Mouse (Mus musculus): ENCODE measurements around the gene Tbc1d24. TPM values are rescaled to one million over a fixed set of nuclear protein-coding genes. Genes with fewer than 3 reads are reported as not detected.

Gene Tbc1d24
- polyA plus RNA-seq, 1 experiment from 2014 or later = 5.5 TPM

GRCm38 (mm10) chr17:24197032-24197824 is 8.1 kb downstream of the Tbc1d24 start:
- Histone ChIP-seq H3K9me3 (ENCODE audit: control insufficient read depth, low read length) (no peaks in the 10 kb centered on the region), H3K4me3 (ENCODE audit: low read length) (no peak overlapping the region), H3K27ac (ENCODE audit: low read length) (no peak overlapping the region), H3K27me3 (replicated peaks; ENCODE audit: control insufficient read depth, insufficient read depth, low read length) (no peaks in the 10 kb centered on the region), H3K4me1 (ENCODE audit: control insufficient read depth, insufficient read depth, low read length) (peaks cover 16% of the 10 kb centered on the region), H3K4me2 (ENCODE audit: low read depth, low read length) (no peak overlapping the region), H3K36me3 (ENCODE audit: control insufficient read depth, insufficient read depth, low read length) (no peaks in the 10 kb centered on the region; the same call in 1 of the 2 replicates), H3K9ac (ENCODE audit: low read depth, low read length) (no peak overlapping the region)
- 57% methylated on average over 15 of the region's 15 CpGs for WGBS
- no peak for ATAC-seq

DNA sequence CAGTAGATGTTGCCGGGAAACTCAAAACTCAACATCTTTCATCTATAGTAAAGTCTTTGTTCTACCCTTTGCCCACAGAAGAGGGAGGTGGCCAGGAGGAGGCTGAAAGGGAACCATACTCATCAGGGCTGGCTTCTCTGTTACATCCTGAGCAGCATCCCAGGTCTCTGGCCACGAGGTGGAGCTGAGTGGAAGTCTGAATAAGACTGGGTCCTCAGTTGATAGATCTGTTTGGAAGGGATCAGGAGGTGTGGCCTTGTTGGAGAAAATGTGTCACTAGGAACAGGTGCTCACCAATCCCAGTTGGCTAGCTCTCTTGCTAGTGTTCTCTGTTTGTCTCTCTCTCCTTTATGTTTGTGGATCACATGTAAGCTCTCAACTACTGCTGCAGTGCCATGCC is 10.0 kb downstream of the Tbc1d24 start:
- Histone ChIP-seq H3K9me3 (ENCODE audit: control insufficient read depth, low read length) (no peaks in the 10 kb centered on the region), H3K4me2 (ENCODE audit: low read depth, low read length) (no peak overlapping the region), H3K36me3 (ENCODE audit: control insufficient read depth, insufficient read depth, low read length) (no peaks in the 10 kb centered on the region; the same call in 1 of the 2 replicates), H3K27ac (ENCODE audit: low read length) (no peak overlapping the region), H3K4me1 (ENCODE audit: control insufficient read depth, insufficient read depth, low read length) (peaks cover 5% of the 10 kb centered on the region), H3K9ac (ENCODE audit: low read depth, low read length) (no peak overlapping the region), H3K27me3 (replicated peaks; ENCODE audit: control insufficient read depth, insufficient read depth, low read length) (no peaks in the 10 kb centered on the region), H3K4me3 (ENCODE audit: low read length) (no peak overlapping the region)
- 61% methylated on average over 2 of the region's 2 CpGs for WGBS
- no peak for ATAC-seq

GRCm38 (mm10) chr17:24193769-24194168 is 11.6 kb downstream of the Tbc1d24 start:
- Histone ChIP-seq H3K27me3 (replicated peaks; ENCODE audit: control insufficient read depth, insufficient read depth, low read length) (no peaks in the 10 kb centered on the region), H3K9ac (ENCODE audit: low read depth, low read length) (no peak overlapping the region), H3K9me3 (ENCODE audit: control insufficient read depth, low read length) (no peaks in the 10 kb centered on the region), H3K27ac (ENCODE audit: low read length) (no peak overlapping the region), H3K36me3 (ENCODE audit: control insufficient read depth, insufficient read depth, low read length) (no peaks in the 10 kb centered on the region; the same call in 1 of the 2 replicates), H3K4me1 (ENCODE audit: control insufficient read depth, insufficient read depth, low read length) (no peaks in the 10 kb centered on the region; the same call in 1 of the 2 replicates), H3K4me2 (ENCODE audit: low read depth, low read length) (no peak overlapping the region), H3K4me3 (ENCODE audit: low read length) (no peak overlapping the region)
- 79% methylated on average over 5 of the region's 5 CpGs for WGBS
- no peak for ATAC-seq

GRCm38 (mm10) chr17:24193268-24193667 is 12.1 kb downstream of the Tbc1d24 start:
- Histone ChIP-seq H3K27me3 (replicated peaks; ENCODE audit: control insufficient read depth, insufficient read depth, low read length) (no peaks in the 10 kb centered on the region), H3K9me3 (ENCODE audit: control insufficient read depth, low read length) (no peaks in the 10 kb centered on the region), H3K36me3 (ENCODE audit: control insufficient read depth, insufficient read depth, low read length) (no peaks in the 10 kb centered on the region; the same call in 1 of the 2 replicates), H3K4me1 (ENCODE audit: control insufficient read depth, insufficient read depth, low read length) (no peaks in the 10 kb centered on the region; the same call in 1 of the 2 replicates), H3K27ac (ENCODE audit: low read length) (no peak overlapping the region), H3K4me2 (ENCODE audit: low read depth, low read length) (no peak overlapping the region), H3K4me3 (ENCODE audit: low read length) (no peak overlapping the region), H3K9ac (ENCODE audit: low read depth, low read length) (no peak overlapping the region)
- ATAC-seq = no peak
- 88% methylated on average over 8 of the region's 8 CpGs for WGBS

- H3K27ac ChIP-seq (ENCODE audit: low read length) = no peak overlapping the region
- H3K4me2 ChIP-seq (ENCODE audit: low read depth, low read length) = no peak overlapping the region
- no peak overlapping the region for H3K9ac ChIP-seq (ENCODE audit: low read depth, low read length)
- no peaks in the 10 kb centered on the region for H3K27me3 ChIP-seq (replicated peaks; ENCODE audit: control insufficient read depth, insufficient read depth, low read length)
- no peaks in the 10 kb centered on the region; the same call in 1 of the 2 replicates for H3K36me3 ChIP-seq (ENCODE audit: control insufficient read depth, insufficient read depth, low read length)
- ATAC-seq = no peak
- no peak overlapping the region for H3K4me3 ChIP-seq (ENCODE audit: low read length)
- H3K4me1 ChIP-seq (ENCODE audit: control insufficient read depth, insufficient read depth, low read length) = no peaks in the 10 kb centered on the region; the same call in 1 of the 2 replicates
- no peaks in the 10 kb centered on the region for H3K9me3 ChIP-seq (ENCODE audit: control insufficient read depth, low read length)
- WGBS = 77% methylated on average over 8 of the region's 8 CpGs
Observed at GRCm38 (mm10) chr17:24192848-24193247, 12.5 kb downstream of the Tbc1d24 start.

GRCm38 (mm10) chr17:24191481-24191880 is 13.9 kb downstream of the Tbc1d24 start:
- WGBS = 76% methylated on average over 4 of the region's 4 CpGs
- Histone ChIP-seq H3K27me3 (replicated peaks; ENCODE audit: control insufficient read depth, insufficient read depth, low read length) (no peaks in the 10 kb centered on the region), H3K4me3 (ENCODE audit: low read length) (no peak overlapping the region), H3K27ac (ENCODE audit: low read length) (no peak overlapping the region), H3K9me3 (ENCODE audit: control insufficient read depth, low read length) (no peaks in the 10 kb centered on the region), H3K9ac (ENCODE audit: low read depth, low read length) (no peak overlapping the region), H3K36me3 (ENCODE audit: control insufficient read depth, insufficient read depth, low read length) (no peaks in the 10 kb centered on the region), H3K4me2 (ENCODE audit: low read depth, low read length) (no peak overlapping the region), H3K4me1 (ENCODE audit: control insufficient read depth, insufficient read depth, low read length) (no peaks in the 10 kb centered on the region)
- ATAC-seq = no peak

GRCm38 (mm10) chr17:24190934-24191333 is 14.4 kb downstream of the Tbc1d24 start:
- Histone ChIP-seq H3K9ac (ENCODE audit: low read depth, low read length) (no peak overlapping the region), H3K4me3 (ENCODE audit: low read length) (no peak overlapping the region), H3K4me1 (ENCODE audit: control insufficient read depth, insufficient read depth, low read length) (no peaks in the 10 kb centered on the region), H3K27me3 (replicated peaks; ENCODE audit: control insufficient read depth, insufficient read depth, low read length) (no peaks in the 10 kb centered on the region), H3K4me2 (ENCODE audit: low read depth, low read length) (no peak overlapping the region), H3K9me3 (ENCODE audit: control insufficient read depth, low read length) (no peaks in the 10 kb centered on the region), H3K27ac (ENCODE audit: low read length) (no peak overlapping the region), H3K36me3 (ENCODE audit: control insufficient read depth, insufficient read depth, low read length) (no peaks in the 10 kb centered on the region)
- no peak for ATAC-seq
- WGBS = 81% methylated on average over 2 of the region's 2 CpGs

DNA sequence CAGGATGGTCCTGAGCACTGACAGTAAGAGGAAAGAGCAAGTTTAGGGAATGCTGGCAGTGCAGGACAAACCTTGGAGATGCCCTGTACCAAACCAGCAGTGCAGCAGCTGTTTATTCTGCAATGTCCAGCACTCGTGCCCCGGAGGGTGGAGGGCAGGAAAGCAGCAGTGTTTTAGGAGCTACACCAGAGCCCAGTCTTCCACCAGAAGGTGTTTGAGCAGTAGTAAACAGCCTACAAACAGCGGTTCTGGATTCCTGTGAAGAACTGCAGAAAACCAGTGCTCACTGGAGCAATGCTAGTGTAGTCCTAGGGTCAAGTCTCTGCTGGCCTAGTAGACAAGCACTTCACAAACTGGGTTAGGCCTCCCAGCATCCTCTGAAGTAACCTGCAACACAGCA is 31.1 kb downstream of the Tbc1d24 start:
- no peak overlapping the region for H3K4me2 ChIP-seq (ENCODE audit: low read depth, low read length)
- H3K9ac ChIP-seq (ENCODE audit: low read depth, low read length) = no peak overlapping the region
- no peaks in the 10 kb centered on the region for H3K9me3 ChIP-seq (ENCODE audit: control insufficient read depth, low read length)
- H3K27ac ChIP-seq (ENCODE audit: low read length) = no peak overlapping the region
- peaks cover 7% of the 10 kb centered on the region; the same call in 1 of the 2 replicates for H3K4me1 ChIP-seq (ENCODE audit: control insufficient read depth, insufficient read depth, low read length)
- H3K4me3 ChIP-seq (ENCODE audit: low read length) = no peak overlapping the region
- H3K27me3 ChIP-seq (replicated peaks; ENCODE audit: control insufficient read depth, insufficient read depth, low read length) = no peaks in the 10 kb centered on the region
- ATAC-seq = no peak
- H3K36me3 ChIP-seq (ENCODE audit: control insufficient read depth, insufficient read depth, low read length) = no peaks in the 10 kb centered on the region
- WGBS = 78% methylated on average over 3 of the region's 3 CpGs

DNA sequence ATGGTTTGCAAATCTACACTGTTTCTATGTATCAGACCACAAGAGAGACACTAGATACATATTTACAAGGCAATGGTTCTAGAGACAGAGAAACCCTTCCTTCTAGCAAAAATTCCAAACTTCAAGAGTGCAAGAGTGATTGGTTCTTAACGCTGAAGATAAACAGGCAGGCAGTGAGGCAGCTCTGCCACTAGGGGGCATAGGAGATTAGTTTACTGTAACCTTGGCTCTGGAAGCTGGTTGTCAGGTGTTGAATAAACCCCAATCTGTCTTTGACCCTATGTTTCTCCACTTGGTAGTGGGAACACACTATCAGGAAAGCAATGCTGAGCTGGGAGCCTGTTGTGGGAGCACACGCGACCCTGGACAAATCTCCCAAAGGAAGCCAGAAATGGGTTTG is 31.9 kb downstream of the Tbc1d24 start:
- no peak overlapping the region for H3K4me3 ChIP-seq (ENCODE audit: low read length)
- H3K27me3 ChIP-seq (replicated peaks; ENCODE audit: control insufficient read depth, insufficient read depth, low read length) = no peaks in the 10 kb centered on the region
- no peaks in the 10 kb centered on the region for H3K9me3 ChIP-seq (ENCODE audit: control insufficient read depth, low read length)
- no peak for ATAC-seq
- no peaks in the 10 kb centered on the region for H3K36me3 ChIP-seq (ENCODE audit: control insufficient read depth, insufficient read depth, low read length)
- no peak overlapping the region for H3K9ac ChIP-seq (ENCODE audit: low read depth, low read length)
- WGBS = 3% methylated on average over 3 of the region's 3 CpGs
- H3K4me2 ChIP-seq (ENCODE audit: low read depth, low read length) = no peak overlapping the region
- H3K4me1 ChIP-seq (ENCODE audit: control insufficient read depth, insufficient read depth, low read length) = peaks cover 7% of the 10 kb centered on the region; the same call in 1 of the 2 replicates
- no peak overlapping the region for H3K27ac ChIP-seq (ENCODE audit: low read length)

Data from intestine, embryonic 16.5 days (tissue).